Mouse (Mus musculus) spleen, adult 2 months (tissue): ENCODE measurements around the gene Gm45902. TPM values are rescaled to one million over a fixed set of nuclear protein-coding genes. Genes with fewer than 3 reads are reported as not detected.

Experiments used
- DNase-seq, 2 experiments: peaks; one replicate each; pipeline versions ENCODE4 v3.0.0 to v3.0.0-alpha.2; 2012 to 2021; ENCODE audit warnings: low spot score in 2 of 2, low read depth in 1 of 2
- H3K27ac ChIP-seq: fragments of 200-500 bp; 2 replicates; pipeline ENCODE4 v1.5.1; 2012; ENCODE audit warnings: low read length, inconsistent platforms; ENCODE audit not compliant: insufficient read depth
- H3K27me3 ChIP-seq: fragments of 200-500 bp; 2 replicates; pipeline ENCODE4 v1.6.1; 2012; ENCODE audit warnings: mild to moderate bottlenecking, moderate library complexity, low read length, inconsistent platforms; ENCODE audit not compliant: control insufficient read depth, insufficient read depth
- H3K36me3 ChIP-seq: fragments of 200-500 bp; 2 replicates; pipeline ENCODE4 v1.6.1; 2012; ENCODE audit warnings: mild to moderate bottlenecking, low read length, inconsistent platforms; ENCODE audit not compliant: control insufficient read depth, insufficient read depth
- H3K4me1 ChIP-seq: fragments of 200-500 bp; 2 replicates; pipeline ENCODE4 v1.6.1; 2011; ENCODE audit warnings: inconsistent platforms; ENCODE audit not compliant: control insufficient read depth, insufficient read depth, insufficient read length
- H3K4me3 ChIP-seq: fragments of 200-500 bp; 2 replicates; pipeline ENCODE4 v1.5.1; 2011; ENCODE audit warnings: mild to moderate bottlenecking, inconsistent platforms; ENCODE audit not compliant: insufficient read depth, insufficient read length; ENCODE audit errors: extremely low read depth
- CTCF ChIP-seq: fragments of 200-500 bp; IDR thresholded peaks from 2 replicates; pipeline ENCODE4 v1.5.1; 2011; ENCODE audit warnings: mild to moderate bottlenecking, inconsistent platforms; ENCODE audit not compliant: insufficient read depth, insufficient read length, insufficient replicate concordance; ENCODE audit errors: extremely low read depth
- POLR2A ChIP-seq: fragments of 200-500 bp; IDR thresholded peaks from 2 replicates; pipeline ENCODE4 v1.6.1; 2011; ENCODE audit warnings: low read depth, low read length, inconsistent platforms
- WGBS: fragments of 180-500 bp; shearing (Covaris S2); methylation state at CpG from one replicate; pipeline ENCODE4 v1.1.7; 2018; 5-methylcytosine and 5-hydroxymethylcytosine counted together
- polyA plus RNA-seq: library from polyadenylated mRNA; depleted of rRNA; stranded (reverse); fragments of >200 nt; gene quantifications from 2 replicates; pipeline ENCODE4 v1.2.3, GENCODE M21; 2012; rRNA removed

Gm45902 gene
- polyA plus RNA-seq = 1.4 and 1.5 TPM in 2 replicates

- Histone ChIP-seq H3K4me3 (peak within 1 kb of the TSS; percentile 75), H3K36me3 (peaks cover 15% of the 10 kb centered on the region), H3K27me3 (no peaks in the 10 kb centered on the region), H3K27ac (peak within 1 kb of the TSS; percentile 94), H3K4me1 (peaks cover 3% of the 10 kb centered on the region; the same call in 1 of the 2 replicates)
- under 1% methylated on average over 60 of the region's 60 CpGs for WGBS
- TF ChIP-seq CTCF (no peak), POLR2A (peak; percentile 95)
- peak; percentile 94 to 99 for DNase-seq
Measured at GRCm38 (mm10) chr2:3512552-3513454, at the start of gene Gm45902, which contains the start of the genes Hspa14 and Cdnf. TSS of gene Gm45902 (minus strand) at chr2:3512790. TSS of gene Hspa14 (minus strand) at chr2:3512814. TSS of gene Cdnf (plus strand) at chr2:3513030.

DNA sequence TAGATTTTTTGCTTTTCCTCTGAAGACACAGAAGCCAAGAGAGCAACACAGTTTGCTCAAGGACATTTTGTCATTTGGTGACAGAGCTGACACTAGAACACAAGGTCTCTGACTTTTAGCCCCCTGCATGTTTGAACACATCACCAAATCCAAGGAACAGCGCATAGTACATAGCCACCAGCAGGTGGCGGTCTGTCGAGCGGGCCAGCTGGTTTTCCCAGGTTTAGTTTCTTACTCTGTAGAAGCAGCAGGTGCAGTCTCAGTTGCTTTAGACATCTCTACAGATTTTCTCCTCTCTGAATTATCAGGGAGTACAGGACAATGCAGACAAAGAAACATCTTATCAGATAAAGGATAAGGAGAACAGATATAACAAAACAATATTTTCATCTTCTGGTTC lies 34.0 kb upstream of the Gm45902 start:
- DNase-seq = peak; percentile 33 to 54
- no peaks in the 10 kb centered on the region for H3K4me1 ChIP-seq
- H3K4me3 ChIP-seq = no peak overlapping the region
- H3K36me3 ChIP-seq = no peaks in the 10 kb centered on the region
- 7% methylated on average over 4 of the region's 4 CpGs for WGBS
- no peak overlapping the region for H3K27ac ChIP-seq
- TF ChIP-seq POLR2A (no peak), CTCF (peak; percentile 85; the same call in 1 of the 2 replicates)
- H3K27me3 ChIP-seq = no peaks in the 10 kb centered on the region

- no peak for DNase-seq
- 54% methylated on average over 2 of the region's 2 CpGs for WGBS
- Histone ChIP-seq H3K4me1 (no peaks in the 10 kb centered on the region), H3K27ac (no peak overlapping the region), H3K27me3 (no peaks in the 10 kb centered on the region), H3K4me3 (no peak overlapping the region), H3K36me3 (no peaks in the 10 kb centered on the region)
- TF ChIP-seq CTCF = no peak
- no peak for TF ChIP-seq POLR2A
Measured at GRCm38 (mm10) chr2:3546055-3546454, 33.5 kb upstream of the Gm45902 start.

DNA sequence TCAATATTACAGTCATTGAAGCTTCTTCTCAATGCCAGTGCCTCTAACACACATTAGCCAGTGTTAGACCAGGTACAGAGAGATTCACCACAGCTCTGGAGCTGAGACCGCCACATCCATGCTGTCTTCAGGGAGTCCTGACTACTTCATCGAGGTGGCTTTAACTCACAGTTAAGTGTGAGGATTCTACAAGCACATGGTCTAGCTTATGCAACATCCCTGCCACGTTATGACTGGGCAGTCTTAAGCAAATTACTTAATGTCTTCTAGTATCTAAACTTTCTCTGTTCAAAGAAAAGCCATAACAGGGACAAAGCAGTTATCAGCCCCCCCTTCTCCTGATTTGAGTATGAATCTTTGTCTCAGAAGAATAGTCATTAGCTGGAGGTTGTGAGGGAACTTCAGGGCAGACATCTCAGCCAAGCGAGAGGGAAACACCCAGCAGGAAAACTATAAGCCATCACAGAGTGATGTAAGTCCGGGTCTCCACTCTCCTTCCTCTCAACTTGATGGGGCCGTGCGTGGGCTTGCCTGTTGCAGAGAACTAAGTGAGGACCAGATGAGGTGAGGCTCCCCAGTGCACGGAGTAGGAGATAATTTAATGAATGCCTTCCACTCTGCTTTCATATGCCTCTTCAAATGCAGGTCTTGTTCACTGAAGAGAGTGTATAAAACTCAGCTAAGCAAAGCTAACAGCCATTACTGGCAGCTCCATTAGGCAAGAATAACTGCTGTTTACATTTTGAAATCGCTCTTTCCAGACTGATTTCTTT lies 28.9 kb upstream of the Gm45902 start:
- no peaks in the 10 kb centered on the region for H3K27me3 ChIP-seq
- 70% methylated on average over 9 of the region's 9 CpGs for WGBS
- H3K36me3 ChIP-seq = no peaks in the 10 kb centered on the region
- no peak overlapping the region for H3K4me3 ChIP-seq
- TF ChIP-seq CTCF (no peak), POLR2A (no peak)
- H3K27ac ChIP-seq = no peak overlapping the region
- no peaks in the 10 kb centered on the region for H3K4me1 ChIP-seq
- no peak for DNase-seq

DNA sequence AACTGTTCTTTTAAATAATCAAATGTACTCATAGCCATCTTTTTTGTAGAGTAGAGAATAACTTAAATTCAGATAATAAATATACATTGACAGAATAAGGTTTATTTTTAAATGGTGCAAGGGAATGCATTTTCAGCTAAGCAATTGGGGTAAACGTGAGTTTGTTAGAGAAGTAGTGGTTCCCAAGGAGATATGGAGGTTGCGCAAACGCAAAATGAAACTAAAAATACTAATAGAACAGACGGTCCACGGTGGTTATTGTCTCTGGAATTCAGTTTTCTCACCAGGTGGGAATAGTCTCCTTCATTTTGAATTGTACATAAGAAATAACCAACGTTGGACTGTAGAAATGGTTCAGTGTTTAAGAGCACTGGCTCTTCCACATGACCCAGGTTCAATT lies 13.7 kb upstream of the Gm45902 start:
- no peaks in the 10 kb centered on the region for H3K27me3 ChIP-seq
- H3K4me3 ChIP-seq = no peak overlapping the region
- no peaks in the 10 kb centered on the region for H3K36me3 ChIP-seq
- no peak overlapping the region for H3K27ac ChIP-seq
- no peak for DNase-seq
- H3K4me1 ChIP-seq = no peaks in the 10 kb centered on the region
- 63% methylated on average over 6 of the region's 6 CpGs for WGBS
- TF ChIP-seq CTCF (no peak), POLR2A (no peak)

- no peaks in the 10 kb centered on the region for H3K36me3 ChIP-seq
- no peak for DNase-seq
- H3K4me3 ChIP-seq = no peak overlapping the region
- no peaks in the 10 kb centered on the region for H3K4me1 ChIP-seq
- WGBS = 73% methylated on average over 4 of the region's 4 CpGs
- H3K27ac ChIP-seq = no peak overlapping the region
- no peaks in the 10 kb centered on the region for H3K27me3 ChIP-seq
- no peak for TF ChIP-seq POLR2A
- no peak for TF ChIP-seq CTCF
Measured at GRCm38 (mm10) chr2:3522558-3522957, 10.0 kb upstream of the Gm45902 start.
